Mouse (Mus musculus) left cerebral cortex, adult 2 months (tissue): Measurements from ENCODE around the gene 4932411N23Rik. TPM values are rescaled to one million over a fixed set of nuclear protein-coding genes. Genes with fewer than 3 reads are reported as not detected.
"Not testable (repeated sequence)": the region's sequence is repeated elsewhere in the genome, so short reads cannot be mapped to it uniquely, and the experiment has no call there.

Experiments used
- DNase-seq, 2 experiments: peaks; one replicate each; pipeline ENCODE4 v3.0.0; 2021 to 2022; ENCODE audit warnings: low spot score in 2 of 2, mixed read lengths in 1 of 2; ENCODE audit errors: extremely low spot score in 1 of 2
- H3K27ac ChIP-seq: fragments of 200-600 bp; 2 replicates; pipeline ENCODE4 v1.8.1; 2022
- H3K4me3 ChIP-seq: fragments of 200-600 bp; 2 replicates; pipeline ENCODE4 v1.8.1; 2022
- CTCF ChIP-seq: fragments of 200-600 bp; IDR thresholded peaks from 2 replicates; pipeline ENCODE4 v1.8.1; 2022; ENCODE audit warnings: antibody characterized with exemption, mild to moderate bottlenecking, moderate library complexity
- intact Hi-C: fragments of 180-260 bp; cut with DNase I; formaldehyde crosslinking; loops from one replicate; pipeline ENCODE4 v1.15.1; 2025
- long read RNA-seq, 2 experiments: library from polyadenylated mRNA; stranded (forward); transcript quantifications; one replicate each; pipeline ENCODE4 v2.0.0; 2021; ENCODE audit warnings: borderline mapping rate in 2 of 2
- total RNA-seq, 2 experiments: library from RNA; stranded (reverse); gene quantifications; 2 replicates each; pipeline ENCODE4 v1.2.3; 2021

The 4932411N23Rik gene
- not detected for total RNA-seq
- long read RNA-seq, experiment 1: 0 reads
- long read RNA-seq, experiment 2: 0 reads

- Histone ChIP-seq H3K27ac (no peak within 1 kb of the TSS), H3K4me3 (no peak within 1 kb of the TSS)
- no peak for DNase-seq
- no peak for TF ChIP-seq CTCF
- intact Hi-C loops: no loop called here
Observed at GRCm38 (mm10) chrX:126815768-126816167, at the start of gene 4932411N23Rik. Gene 4932411N23Rik (minus strand): TSS chrX:126815868.

GRCm38 (mm10) chrX:126779895-126780294, 35.8 kb downstream of the 4932411N23Rik start:
- intact Hi-C loops: no loop called here
- Histone ChIP-seq H3K4me3 (no peak overlapping the region), H3K27ac (no peak overlapping the region)
- TF ChIP-seq CTCF: no peak
- DNase-seq: no peak

- intact Hi-C loops, H3K27ac ChIP-seq, DNase-seq, H3K4me3 ChIP-seq: not testable (repeated sequence)
Observed at GRCm38 (mm10) chrX:126777643-126778042, 38.0 kb downstream of the 4932411N23Rik start.

- H3K4me3 ChIP-seq, H3K27ac ChIP-seq, DNase-seq, intact Hi-C loops: not testable (repeated sequence)
Observed at GRCm38 (mm10) chrX:126774846-126775245, 40.8 kb downstream of the 4932411N23Rik start.

GRCm38 (mm10) chrX:126773511-126773910, 42.2 kb downstream of the 4932411N23Rik start:
- H3K4me3 ChIP-seq, H3K27ac ChIP-seq, intact Hi-C loops, DNase-seq: not testable (repeated sequence)

Other genes starting within 250 kb of the 4932411N23Rik start
- not detected for gene Gm382, start 224.1 kb upstream of the 4932411N23Rik start, total RNA-seq